Mouse (Mus musculus): ENCODE results near the gene Rps19. TPM values are rescaled to one million over a fixed set of nuclear protein-coding genes. Genes with fewer than 3 reads are reported as not detected.
A peak's percentile ranks its signal among the peaks of the same experiment; 100 is the strongest.

Rps19 gene
- polyA plus RNA-seq, 1 experiment = 1,912 TPM

DNA sequence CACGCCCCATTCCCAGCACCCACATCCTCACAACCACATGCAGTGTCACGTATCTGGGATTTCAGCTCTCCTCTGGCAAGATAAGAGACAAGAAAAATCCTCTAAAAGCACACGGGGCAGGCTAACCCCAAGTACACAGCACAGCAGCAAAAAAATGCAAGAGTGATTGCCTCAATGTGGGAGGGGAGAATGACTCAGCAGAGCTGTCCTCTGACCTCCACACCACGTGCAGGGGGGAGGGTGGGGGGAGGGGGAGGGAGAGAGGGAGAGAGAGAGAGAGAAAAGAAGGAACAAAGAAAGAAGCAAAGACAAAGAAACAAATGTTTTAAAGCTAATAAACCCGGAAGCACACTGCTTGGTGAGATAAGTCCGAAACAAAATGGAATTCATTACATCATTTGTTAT, 33.3 kb upstream of the Rps19 start:
- H3K36me3 ChIP-seq (ENCODE audit: control insufficient read depth, insufficient read depth) = no peaks in the 10 kb centered on the region
- no peaks in the 10 kb centered on the region for H3K27me3 ChIP-seq (ENCODE audit: control insufficient read depth, insufficient read depth, insufficient read length)
- no peak for TF ChIP-seq MYOD1 (IDR thresholded peaks at IDR 0.05; ENCODE audit: control insufficient read depth in 1 of 3, insufficient read length in 2 of 3, low read depth in 2 of 3)
- TF ChIP-seq USF1 (IDR thresholded peaks at IDR 0.05; ENCODE audit: low read depth) = peak; percentile 66
- no peak for TF ChIP-seq MYOG (IDR thresholded peaks at IDR 0.05; ENCODE audit: control insufficient read depth in 1 of 3, insufficient read depth in 1 of 3, insufficient read length in 2 of 3, low read depth in 2 of 3)
- TF ChIP-seq POLR2A (IDR thresholded peaks at IDR 0.05; ENCODE audit: insufficient read length, low read depth) = no peak
- no peak for TF ChIP-seq E2F4 (IDR thresholded peaks at IDR 0.05; ENCODE audit: insufficient read depth)
- 0 out of 2 replicates have a peak, but pooled peaks have one; percentile 27 for TF ChIP-seq CEBPB (IDR thresholded peaks at IDR 0.05; ENCODE audit: insufficient read depth, poor library complexity, severe bottlenecking)
- TF ChIP-seq REST (IDR thresholded peaks at IDR 0.05; ENCODE audit: insufficient read depth, insufficient read length) = no peak
- no peak for TF ChIP-seq POLR2AphosphoS2 (IDR thresholded peaks at IDR 0.05; ENCODE audit: insufficient read length, low read depth)
- no peak for TF ChIP-seq SRF (IDR thresholded peaks at IDR 0.05; ENCODE audit: control insufficient read depth, insufficient read length, low read depth)
- no peak for TF ChIP-seq TCF12 (IDR thresholded peaks at IDR 0.05; ENCODE audit: insufficient read depth, poor library complexity, severe bottlenecking)
- peak overlapping the region; percentile 61 for H3K4me2 ChIP-seq (ENCODE audit: low read depth)
- no peak overlapping the region for H3K4me3 ChIP-seq
- H3ac ChIP-seq (ENCODE audit: control insufficient read depth, insufficient read length) = no peak overlapping the region
- H3K79me2 ChIP-seq (ENCODE audit: control insufficient read depth, insufficient read depth) = no peaks in the 10 kb centered on the region

DNA sequence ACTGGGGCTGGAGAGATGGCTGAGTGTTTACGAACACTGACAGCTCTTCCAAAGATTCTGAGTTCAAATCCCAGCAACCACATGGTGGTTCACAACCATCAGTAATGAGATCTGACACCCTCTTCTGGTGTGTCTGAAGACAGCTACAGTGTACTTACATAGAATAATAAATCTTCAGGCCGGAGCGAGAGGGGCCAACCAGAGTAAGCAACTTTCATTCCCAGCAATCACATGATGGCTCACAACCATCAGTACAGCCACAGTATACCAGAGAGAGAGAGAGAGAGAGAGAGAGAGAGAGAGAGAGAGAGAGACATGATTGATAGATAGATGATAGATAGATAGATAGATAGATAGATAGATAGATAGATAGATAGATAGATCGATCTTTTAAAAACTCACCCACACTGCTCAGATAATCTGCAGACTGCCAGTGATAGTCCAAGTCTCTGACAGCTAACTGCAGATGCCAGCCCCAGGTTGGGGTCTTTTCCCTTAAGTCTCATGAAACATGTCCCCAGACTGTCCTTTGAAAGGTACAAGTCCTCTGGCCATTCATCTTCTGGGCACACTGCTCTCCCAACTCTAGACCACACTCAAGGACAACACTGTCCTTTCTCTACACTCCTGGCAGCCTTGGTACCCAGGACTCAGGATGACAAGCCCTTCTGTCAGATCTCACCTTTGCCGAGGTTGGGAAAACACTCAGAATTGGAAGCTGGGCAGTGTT, 32.4 kb upstream of the Rps19 start:
- Histone ChIP-seq H3K27me3 (ENCODE audit: control insufficient read depth, insufficient read depth, insufficient read length) (no peaks in the 10 kb centered on the region), H3ac (ENCODE audit: control insufficient read depth, insufficient read length) (no peak overlapping the region), H3K36me3 (ENCODE audit: control insufficient read depth, insufficient read depth) (no peaks in the 10 kb centered on the region), H3K4me3 (no peak overlapping the region), H3K4me2 (ENCODE audit: low read depth) (no peak overlapping the region), H3K79me2 (ENCODE audit: control insufficient read depth, insufficient read depth) (no peaks in the 10 kb centered on the region)
- no peak for TF ChIP-seq TCF12 (IDR thresholded peaks at IDR 0.05; ENCODE audit: insufficient read depth, poor library complexity, severe bottlenecking)

GRCm38 (mm10) chr7:24852557-24853232, 31.5 kb upstream of the Rps19 start:
- Histone ChIP-seq H3K4me3 (no peak overlapping the region), H3ac (ENCODE audit: control insufficient read depth, insufficient read length) (no peak overlapping the region), H3K36me3 (ENCODE audit: control insufficient read depth, insufficient read depth) (no peaks in the 10 kb centered on the region), H3K27me3 (ENCODE audit: control insufficient read depth, insufficient read depth, insufficient read length) (no peaks in the 10 kb centered on the region), H3K79me2 (ENCODE audit: control insufficient read depth, insufficient read depth) (no peaks in the 10 kb centered on the region), H3K4me2 (ENCODE audit: low read depth) (no peak overlapping the region)
- no peak for TF ChIP-seq POLR2A (IDR thresholded peaks at IDR 0.05; ENCODE audit: insufficient read length, low read depth)
- no peak for TF ChIP-seq MAX (IDR thresholded peaks at IDR 0.05; ENCODE audit: low read depth)
- no peak for TF ChIP-seq USF1 (IDR thresholded peaks at IDR 0.05; ENCODE audit: low read depth)
- TF ChIP-seq MYOD1 (IDR thresholded peaks at IDR 0.05; ENCODE audit: control insufficient read depth in 1 of 3, insufficient read length in 2 of 3, low read depth in 2 of 3) = no peak
- TF ChIP-seq E2F4 (IDR thresholded peaks at IDR 0.05; ENCODE audit: insufficient read depth) = no peak

DNA sequence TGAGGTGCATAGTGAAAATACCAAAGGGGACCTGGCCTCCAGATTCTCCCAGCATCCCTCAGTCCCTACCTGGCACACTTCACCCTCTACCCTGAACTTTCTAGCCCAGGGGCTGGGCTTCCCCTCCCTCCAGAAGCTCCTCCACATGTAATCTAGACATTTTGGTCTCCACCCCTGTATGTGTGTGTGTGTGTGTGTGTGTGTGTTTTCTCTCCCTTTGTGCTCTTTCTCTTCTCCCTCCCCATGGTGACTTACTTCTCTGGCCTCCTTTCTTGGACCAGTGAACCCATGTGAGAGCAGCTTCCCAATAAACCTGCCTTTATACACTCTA, 31.0 kb upstream of the Rps19 start:
- no peak overlapping the region for H3ac ChIP-seq (ENCODE audit: control insufficient read depth, insufficient read length)
- no peak overlapping the region for H3K4me3 ChIP-seq
- TF ChIP-seq MYOG (IDR thresholded peaks at IDR 0.05; ENCODE audit: control insufficient read depth in 1 of 3, insufficient read depth in 1 of 3, insufficient read length in 2 of 3, low read depth in 2 of 3) (no peak), SRF (IDR thresholded peaks at IDR 0.05; ENCODE audit: control insufficient read depth, insufficient read length, low read depth) (no peak), MAX (IDR thresholded peaks at IDR 0.05; ENCODE audit: low read depth) (no peak), REST (IDR thresholded peaks at IDR 0.05; ENCODE audit: insufficient read depth, insufficient read length) (no peak), MYOD1 (IDR thresholded peaks at IDR 0.05; ENCODE audit: control insufficient read depth in 1 of 3, insufficient read length in 2 of 3, low read depth in 2 of 3) (no peak), POLR2AphosphoS2 (IDR thresholded peaks at IDR 0.05; ENCODE audit: insufficient read length, low read depth) (no peak), E2F4 (IDR thresholded peaks at IDR 0.05; ENCODE audit: insufficient read depth) (no peak), USF1 (IDR thresholded peaks at IDR 0.05; ENCODE audit: low read depth) (no peak), POLR2A (IDR thresholded peaks at IDR 0.05; ENCODE audit: insufficient read length, low read depth) (no peak), CEBPB (IDR thresholded peaks at IDR 0.05; ENCODE audit: insufficient read depth, poor library complexity, severe bottlenecking) (no peak), TCF3 (IDR thresholded peaks at IDR 0.05; ENCODE audit: insufficient read length, low read depth) (no peak), TCF12 (IDR thresholded peaks at IDR 0.05; ENCODE audit: insufficient read depth, poor library complexity, severe bottlenecking) (no peak)
- H3K4me2 ChIP-seq (ENCODE audit: low read depth) = no peak overlapping the region
- H3K27me3 ChIP-seq (ENCODE audit: control insufficient read depth, insufficient read depth, insufficient read length) = no peaks in the 10 kb centered on the region
- H3K79me2 ChIP-seq (ENCODE audit: control insufficient read depth, insufficient read depth) = no peaks in the 10 kb centered on the region
- H3K36me3 ChIP-seq (ENCODE audit: control insufficient read depth, insufficient read depth) = no peaks in the 10 kb centered on the region

DNA sequence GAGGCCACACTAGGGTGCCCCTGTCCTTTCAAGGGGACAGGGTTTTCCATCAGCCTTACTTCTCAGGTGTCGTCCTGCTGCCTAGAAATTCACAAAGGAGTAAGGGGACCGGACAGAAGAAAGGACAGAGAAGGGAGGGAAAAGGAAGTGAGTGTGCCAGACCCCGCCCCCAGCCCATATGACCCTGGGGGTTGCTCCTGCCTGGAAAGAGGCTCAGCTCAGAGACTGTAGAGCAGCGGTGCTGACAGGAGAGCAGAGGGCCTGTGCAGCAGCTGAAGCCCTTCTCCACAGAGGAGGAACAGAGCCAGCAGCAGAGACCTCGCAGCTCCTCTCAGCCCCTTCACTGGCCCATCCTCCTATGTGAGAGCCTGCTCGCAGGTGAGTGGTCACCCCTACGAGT, 30.5 kb upstream of the Rps19 start:
- Histone ChIP-seq H3ac (ENCODE audit: control insufficient read depth, insufficient read length) (no peak overlapping the region), H3K4me2 (ENCODE audit: low read depth) (no peak overlapping the region), H3K36me3 (ENCODE audit: control insufficient read depth, insufficient read depth) (no peaks in the 10 kb centered on the region), H3K79me2 (ENCODE audit: control insufficient read depth, insufficient read depth) (no peaks in the 10 kb centered on the region), H3K27me3 (ENCODE audit: control insufficient read depth, insufficient read depth, insufficient read length) (no peaks in the 10 kb centered on the region), H3K4me3 (no peak overlapping the region)
- TF ChIP-seq TCF3 (IDR thresholded peaks at IDR 0.05; ENCODE audit: insufficient read length, low read depth) = no peak
